Mouse (Mus musculus) cerebellum, adult 18-20 months (tissue): ENCODE results near the gene Dnajc19.

Experiments
- DNase-seq, 2 experiments: peaks; one replicate each; pipeline ENCODE4 v3.0.0; 2021

The Dnajc19 gene

GRCm38 (mm10) chr3:34028935-34029334 is 52.2 kb downstream of the Dnajc19 start:
- DNase-seq, result no peak

DNA sequence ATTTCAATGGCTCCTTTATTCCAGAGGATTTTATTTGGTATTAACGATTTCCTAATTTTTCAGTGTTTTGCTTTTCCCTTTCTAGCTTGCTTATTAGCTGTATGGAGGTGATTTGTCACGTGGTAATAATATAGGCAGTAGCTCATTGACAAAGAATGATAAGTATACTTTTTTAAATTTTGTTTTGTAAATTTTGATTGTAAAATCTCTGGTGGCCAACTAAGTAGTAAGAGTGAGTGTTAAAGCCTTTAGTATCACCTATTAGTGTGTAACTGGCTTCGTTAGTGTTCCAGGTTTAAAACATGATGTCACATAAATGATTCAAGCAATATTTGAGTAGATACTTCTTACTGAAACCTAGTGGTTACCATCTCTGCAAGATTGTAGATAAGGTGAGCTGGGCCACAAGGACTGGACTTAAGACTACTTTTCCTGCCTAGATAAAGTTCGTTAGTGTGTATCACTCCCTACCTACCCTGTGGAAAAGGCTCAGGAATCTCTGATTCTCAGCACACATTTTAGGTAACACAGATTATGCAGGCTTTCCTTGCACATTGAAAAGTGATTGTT is 59.8 kb downstream of the Dnajc19 start:
- DNase-seq, result no peak

DNA sequence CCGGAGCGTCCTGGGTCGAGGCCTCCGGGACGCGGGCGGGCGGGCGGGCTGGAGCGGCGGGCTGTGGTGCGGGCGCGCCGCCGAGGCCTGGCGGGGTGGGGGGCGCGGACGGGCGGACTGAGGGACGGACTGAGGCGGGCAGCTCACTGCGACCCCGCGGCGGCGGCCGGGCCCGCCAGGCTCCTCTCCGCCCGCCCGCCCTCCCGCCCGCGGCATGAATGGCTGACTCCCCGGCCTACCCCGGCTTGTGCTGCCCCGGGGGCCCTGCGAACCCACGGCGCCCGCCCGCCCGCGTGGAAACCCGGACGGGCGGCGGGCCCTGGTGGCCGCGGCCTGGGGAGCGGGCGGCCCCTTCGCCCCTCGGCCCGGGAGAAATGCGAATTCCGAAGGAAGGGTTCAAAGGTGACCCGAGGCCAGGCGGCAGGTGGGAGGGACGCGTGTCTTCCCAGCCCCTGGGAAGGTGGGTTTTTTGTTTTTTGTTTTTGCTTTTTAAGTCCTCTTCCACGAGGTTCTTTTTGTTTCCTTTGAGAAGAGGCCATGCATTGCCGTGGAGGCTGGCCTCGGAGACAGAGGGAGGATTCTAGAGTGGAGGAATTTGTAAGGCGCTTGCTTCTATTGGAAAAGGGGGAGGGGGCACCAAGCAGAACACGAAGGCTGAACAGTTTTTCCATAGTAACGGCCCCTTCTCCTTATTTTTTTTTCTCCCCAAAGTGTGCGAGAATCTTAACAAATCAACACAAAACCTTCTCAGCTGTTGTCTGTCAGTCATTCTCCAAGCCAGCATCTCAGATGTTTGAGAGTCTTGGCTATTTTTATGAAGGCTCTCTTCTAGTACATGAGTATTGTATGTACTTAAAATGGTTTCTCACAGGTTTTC is 60.5 kb downstream of the Dnajc19 start:
- peak in 1 of 2 experiments; percentile 11 for DNase-seq

- peak; percentile 82 to 89 for DNase-seq
Observed at GRCm38 (mm10) chr3:34019540-34020381, 61.4 kb downstream of the Dnajc19 start, which contains the start of gene Fxr1. Gene Fxr1, plus strand, starts transcription at chr3:34019943.

- DNase-seq, result no peak
Observed at GRCm38 (mm10) chr3:34008191-34008590, 72.9 kb downstream of the Dnajc19 start.

- no peak for DNase-seq
Observed at GRCm38 (mm10) chr3:34007611-34008010, 73.5 kb downstream of the Dnajc19 start.

- no peak for DNase-seq
Observed at GRCm38 (mm10) chr3:34006824-34007223, 74.3 kb downstream of the Dnajc19 start.

GRCm38 (mm10) chr3:34006301-34006700 is 74.8 kb downstream of the Dnajc19 start:
- no peak for DNase-seq
